Mouse (Mus musculus): Measurements from ENCODE around the gene Tmpo. TPM values are rescaled to one million over a fixed set of nuclear protein-coding genes. Genes with fewer than 3 reads are reported as not detected.

Gene Tmpo
- polyA plus RNA-seq, 1 experiment from 2014 or later, result 275 TPM

DNA sequence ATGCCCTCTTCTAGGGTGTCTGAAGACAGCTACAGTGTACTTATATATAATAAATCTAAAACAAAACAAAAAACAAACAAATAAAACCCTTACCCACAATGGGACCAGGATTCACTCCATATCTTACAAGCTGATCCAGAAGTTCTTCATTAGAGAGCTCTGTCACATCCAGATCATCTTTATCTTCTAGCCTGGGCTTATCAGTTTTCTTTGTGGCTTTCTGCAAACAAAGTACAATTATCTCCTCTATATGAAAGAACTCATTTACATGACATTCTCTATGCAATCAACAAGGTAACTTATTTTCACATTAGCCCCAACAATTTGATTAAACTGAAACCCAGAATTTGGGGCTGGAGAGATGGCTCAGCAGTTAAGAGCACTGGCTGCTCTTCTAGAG is 15.3 kb downstream of the Tmpo start:
- peaks cover 74% of the 10 kb centered on the region for H3K36me3 ChIP-seq
- H3K27ac ChIP-seq (replicated peaks), result no peak overlapping the region
- H3K4me1 ChIP-seq, result peaks cover 30% of the 10 kb centered on the region
- no peak overlapping the region for H3K4me3 ChIP-seq
- DNase-seq (ENCODE audit: low spot score), result no peak
- H3K27me3 ChIP-seq (ENCODE audit: low read depth, poor library complexity, severe bottlenecking), result no peaks in the 10 kb centered on the region
- H3K9me3 ChIP-seq (replicated peaks), result no peaks in the 10 kb centered on the region

DNA sequence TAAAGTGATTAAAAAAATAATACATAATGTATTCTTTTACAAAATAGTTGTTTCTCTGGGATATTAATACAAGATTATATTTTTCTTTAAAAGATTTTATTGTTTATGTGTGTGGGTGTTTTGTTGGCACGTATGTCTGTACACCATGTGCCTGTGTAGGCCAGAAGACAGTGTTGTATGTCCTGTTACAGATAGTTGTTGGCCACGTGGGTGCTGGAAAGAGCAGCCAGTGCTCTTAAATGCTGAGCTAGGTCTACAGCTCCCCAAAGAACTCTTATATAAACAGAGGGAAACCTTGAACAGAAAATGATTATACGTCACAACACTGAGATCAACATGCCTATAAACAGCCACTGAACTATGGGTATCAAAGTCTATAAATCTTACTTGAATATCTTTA is 16.6 kb downstream of the Tmpo start:
- Histone ChIP-seq H3K9me3 (replicated peaks) (no peaks in the 10 kb centered on the region), H3K27me3 (ENCODE audit: low read depth, poor library complexity, severe bottlenecking) (no peaks in the 10 kb centered on the region), H3K4me1 (peaks cover 27% of the 10 kb centered on the region), H3K4me3 (no peak overlapping the region), H3K36me3 (peaks cover 88% of the 10 kb centered on the region), H3K27ac (replicated peaks) (no peak overlapping the region)
- no peak for DNase-seq (ENCODE audit: low spot score)
- WGBS, result 92% methylated on average over 3 of the region's 3 CpGs

DNA sequence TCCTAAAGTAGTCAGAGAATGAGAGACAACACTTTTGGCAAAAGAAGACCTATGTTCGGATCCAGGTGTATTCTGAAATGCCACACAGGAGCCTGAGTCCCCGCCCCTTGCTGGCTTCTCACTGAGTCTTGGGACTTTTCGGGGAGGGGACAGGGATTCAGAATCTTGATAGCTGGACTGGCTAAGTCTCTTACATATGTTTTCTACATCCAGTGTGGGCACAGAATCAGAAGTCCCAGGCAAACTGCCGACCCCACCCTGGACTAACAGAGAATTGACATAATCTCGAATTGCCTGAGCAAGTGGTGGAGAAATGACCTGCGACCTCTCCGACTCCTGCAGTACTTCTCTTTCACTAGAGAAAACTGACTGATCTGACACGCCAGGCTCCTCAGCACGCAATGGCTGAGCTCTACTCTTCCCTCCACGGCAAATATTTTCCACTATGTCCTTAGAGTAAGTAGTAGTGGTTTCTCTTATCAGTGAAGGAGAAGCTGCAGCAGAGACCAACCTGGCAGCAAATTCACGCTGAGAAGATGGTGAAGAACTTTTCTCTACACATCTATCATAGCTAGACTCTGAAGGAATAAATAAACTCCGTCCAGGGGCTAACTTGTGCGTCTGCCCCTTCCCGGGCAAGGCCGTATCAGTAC is 18.5 kb downstream of the Tmpo start:
- H3K4me3 ChIP-seq, result no peak overlapping the region
- no peak overlapping the region for H3K27ac ChIP-seq (replicated peaks)
- no peaks in the 10 kb centered on the region for H3K27me3 ChIP-seq (ENCODE audit: low read depth, poor library complexity, severe bottlenecking)
- H3K36me3 ChIP-seq, result peaks cover 93% of the 10 kb centered on the region
- WGBS, result 91% methylated on average over 15 of the region's 15 CpGs
- H3K9me3 ChIP-seq (replicated peaks), result no peaks in the 10 kb centered on the region
- peaks cover 9% of the 10 kb centered on the region for H3K4me1 ChIP-seq
- DNase-seq (ENCODE audit: low spot score), result no peak

DNA sequence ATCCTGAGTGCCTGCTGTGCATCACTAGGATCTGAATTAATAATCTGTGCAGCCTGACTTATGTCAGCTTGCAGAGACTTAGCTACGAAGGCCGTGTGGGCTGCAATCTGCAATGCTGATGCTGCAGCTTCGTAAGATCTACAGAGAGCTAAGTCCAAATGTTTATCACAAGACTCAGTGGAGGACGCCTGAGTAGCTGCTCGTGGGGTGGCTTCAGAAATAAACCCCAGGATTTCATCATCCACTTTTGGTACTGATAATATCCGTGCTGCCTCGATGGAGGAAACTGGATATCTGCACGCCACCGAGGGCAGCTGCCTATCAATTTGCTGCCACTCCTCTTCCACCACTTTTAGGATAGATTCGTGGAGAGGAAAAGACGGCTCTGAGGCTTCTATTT is 19.0 kb downstream of the Tmpo start:
- H3K27me3 ChIP-seq (ENCODE audit: low read depth, poor library complexity, severe bottlenecking), result no peaks in the 10 kb centered on the region
- H3K4me3 ChIP-seq, result no peak overlapping the region
- H3K9me3 ChIP-seq (replicated peaks), result no peaks in the 10 kb centered on the region
- H3K36me3 ChIP-seq, result peaks cover 98% of the 10 kb centered on the region
- H3K4me1 ChIP-seq, result peaks cover 3% of the 10 kb centered on the region
- WGBS, result 94% methylated on average over 11 of the region's 11 CpGs
- no peak for DNase-seq (ENCODE audit: low spot score)
- no peak overlapping the region for H3K27ac ChIP-seq (replicated peaks)

DNA sequence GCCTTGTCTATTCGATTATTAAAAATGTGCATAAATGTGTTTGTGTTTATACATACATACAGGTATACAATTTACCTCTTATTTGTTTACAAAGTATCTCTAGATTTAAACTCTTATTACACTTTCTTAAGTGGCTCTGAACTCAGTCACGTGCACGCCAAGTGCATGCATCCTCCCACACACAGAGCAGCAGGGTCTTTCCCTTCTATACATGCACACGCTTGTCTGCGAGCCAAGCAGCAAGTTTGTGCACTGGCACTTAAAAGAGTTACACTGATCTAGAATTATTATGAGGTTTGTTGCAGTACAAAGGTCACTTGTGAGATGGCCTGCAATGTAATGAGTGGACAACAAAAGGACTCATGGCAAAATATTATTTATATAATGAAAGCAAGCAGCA is 20.1 kb downstream of the Tmpo start:
- no peaks in the 10 kb centered on the region for H3K4me1 ChIP-seq
- no peak overlapping the region for H3K4me3 ChIP-seq
- DNase-seq (ENCODE audit: low spot score), result no peak
- WGBS, result 95% methylated on average over 5 of the region's 5 CpGs
- H3K9me3 ChIP-seq (replicated peaks), result no peaks in the 10 kb centered on the region
- H3K36me3 ChIP-seq, result peaks cover 99% of the 10 kb centered on the region
- H3K27me3 ChIP-seq (ENCODE audit: low read depth, poor library complexity, severe bottlenecking), result no peaks in the 10 kb centered on the region
- no peak overlapping the region for H3K27ac ChIP-seq (replicated peaks)

DNA sequence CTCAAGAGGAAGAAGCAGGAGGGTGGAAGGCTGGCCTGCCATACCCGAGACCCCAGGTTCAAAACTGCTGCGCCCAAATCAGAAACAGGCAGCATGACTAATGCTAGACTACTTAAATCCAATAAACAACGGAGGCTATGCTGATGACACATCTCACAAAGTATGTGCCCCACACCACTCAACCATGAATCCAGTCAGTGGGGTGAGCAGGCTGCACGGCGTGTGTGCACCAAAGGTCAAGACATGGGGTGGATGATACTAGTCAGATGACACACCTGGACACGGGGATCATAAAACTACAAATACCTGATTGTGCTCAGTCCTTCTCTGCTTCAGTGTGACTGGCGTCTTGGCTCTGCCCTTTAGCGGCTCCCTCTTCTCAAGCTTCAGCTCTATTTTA is 22.7 kb downstream of the Tmpo start:
- peaks cover 99% of the 10 kb centered on the region for H3K36me3 ChIP-seq
- WGBS, result 93% methylated on average over 8 of the region's 8 CpGs
- no peaks in the 10 kb centered on the region for H3K9me3 ChIP-seq (replicated peaks)
- H3K27me3 ChIP-seq (ENCODE audit: low read depth, poor library complexity, severe bottlenecking), result no peaks in the 10 kb centered on the region
- no peaks in the 10 kb centered on the region for H3K4me1 ChIP-seq
- no peak for DNase-seq (ENCODE audit: low spot score)
- no peak overlapping the region for H3K4me3 ChIP-seq
- no peak overlapping the region for H3K27ac ChIP-seq (replicated peaks)

DNA sequence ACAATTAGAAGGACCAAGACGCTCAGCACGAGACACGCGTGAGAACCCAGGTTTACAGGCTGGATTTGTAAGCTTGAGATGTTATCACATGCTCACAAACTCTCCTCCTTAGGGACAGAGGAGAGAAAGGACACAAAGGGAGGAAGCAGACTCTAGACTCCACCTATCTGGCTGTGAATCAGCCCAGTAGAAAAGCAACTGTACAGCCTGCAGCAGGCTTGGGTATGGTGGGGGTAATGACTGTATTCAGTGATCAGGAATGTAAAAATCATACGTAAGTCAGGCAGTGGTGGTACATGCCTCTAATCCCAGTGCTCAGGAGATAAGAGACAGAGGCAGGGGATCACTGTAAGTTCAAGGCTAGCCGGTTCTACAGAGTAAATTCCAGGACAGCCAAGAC is 24.8 kb downstream of the Tmpo start:
- H3K27me3 ChIP-seq (ENCODE audit: low read depth, poor library complexity, severe bottlenecking), result no peaks in the 10 kb centered on the region
- H3K27ac ChIP-seq (replicated peaks), result no peak overlapping the region
- no peaks in the 10 kb centered on the region for H3K4me1 ChIP-seq
- no peak for DNase-seq (ENCODE audit: low spot score)
- no peak overlapping the region for H3K4me3 ChIP-seq
- peaks cover 99% of the 10 kb centered on the region for H3K36me3 ChIP-seq
- WGBS, result 90% methylated on average over 6 of the region's 6 CpGs
- H3K9me3 ChIP-seq (replicated peaks), result no peaks in the 10 kb centered on the region

DNA sequence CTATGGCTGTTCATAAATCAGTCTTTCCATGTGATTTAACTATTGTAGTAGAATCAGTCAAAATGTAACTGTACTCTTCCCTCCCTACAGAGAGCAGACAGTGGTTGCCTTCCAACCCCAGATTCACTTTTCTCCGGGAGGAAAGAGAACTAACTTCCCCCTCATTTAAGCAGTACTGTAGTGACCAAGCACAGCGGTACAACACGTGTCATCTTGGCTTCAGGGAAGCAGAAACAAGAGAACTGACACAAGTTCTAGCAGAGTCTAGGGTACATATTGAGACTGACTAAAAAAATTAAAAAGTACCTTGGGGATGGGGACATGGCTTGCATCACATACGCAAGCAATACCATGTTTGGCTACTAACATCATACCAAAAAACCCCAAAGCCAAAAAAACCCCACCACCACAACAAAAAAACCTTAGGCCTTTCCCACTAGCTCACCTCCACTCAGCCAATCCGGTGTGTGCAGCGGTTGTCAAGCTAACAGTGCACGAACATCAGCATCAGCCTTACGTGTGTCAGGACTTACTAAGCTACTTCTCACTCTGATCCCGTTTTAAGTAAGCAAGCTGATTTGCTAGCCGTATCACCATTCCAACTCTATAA is 27.1 kb downstream of the Tmpo start:
- Histone ChIP-seq H3K27ac (replicated peaks) (no peak overlapping the region), H3K27me3 (ENCODE audit: low read depth, poor library complexity, severe bottlenecking) (no peaks in the 10 kb centered on the region), H3K4me1 (no peaks in the 10 kb centered on the region), H3K36me3 (peaks cover 99% of the 10 kb centered on the region), H3K4me3 (no peak overlapping the region), H3K9me3 (replicated peaks) (no peaks in the 10 kb centered on the region)
- WGBS, result 93% methylated on average over 10 of the region's 10 CpGs
- no peak for DNase-seq (ENCODE audit: low spot score)

DNA sequence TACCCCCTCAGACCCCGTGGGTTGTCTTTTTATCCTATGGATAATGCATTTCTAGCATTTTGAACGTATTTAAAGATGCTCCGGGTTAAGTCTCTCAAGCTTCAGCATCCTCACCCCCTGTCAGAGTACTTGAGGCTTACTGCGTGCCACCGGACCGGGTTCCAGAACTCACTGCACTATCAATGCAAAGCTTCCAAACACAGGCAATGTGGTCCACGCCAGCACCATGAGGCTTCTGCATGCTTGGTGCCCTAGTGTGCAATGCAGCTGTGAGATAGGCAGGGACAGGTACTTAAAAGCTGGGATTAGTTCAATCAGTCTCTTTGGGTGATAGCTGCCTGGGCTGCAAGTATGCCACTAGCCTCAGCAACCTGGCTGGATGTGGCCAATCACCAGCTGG is 35.7 kb downstream of the Tmpo start:
- no peak overlapping the region for H3K27ac ChIP-seq (replicated peaks)
- peaks cover 61% of the 10 kb centered on the region for H3K36me3 ChIP-seq
- no peak overlapping the region for H3K4me3 ChIP-seq
- H3K4me1 ChIP-seq, result no peaks in the 10 kb centered on the region
- H3K9me3 ChIP-seq (replicated peaks), result no peaks in the 10 kb centered on the region
- peak; percentile 14 for DNase-seq (ENCODE audit: low spot score)
- no peaks in the 10 kb centered on the region for H3K27me3 ChIP-seq (ENCODE audit: low read depth, poor library complexity, severe bottlenecking)
- 97% methylated on average over 7 of the region's 7 CpGs for WGBS

DNA sequence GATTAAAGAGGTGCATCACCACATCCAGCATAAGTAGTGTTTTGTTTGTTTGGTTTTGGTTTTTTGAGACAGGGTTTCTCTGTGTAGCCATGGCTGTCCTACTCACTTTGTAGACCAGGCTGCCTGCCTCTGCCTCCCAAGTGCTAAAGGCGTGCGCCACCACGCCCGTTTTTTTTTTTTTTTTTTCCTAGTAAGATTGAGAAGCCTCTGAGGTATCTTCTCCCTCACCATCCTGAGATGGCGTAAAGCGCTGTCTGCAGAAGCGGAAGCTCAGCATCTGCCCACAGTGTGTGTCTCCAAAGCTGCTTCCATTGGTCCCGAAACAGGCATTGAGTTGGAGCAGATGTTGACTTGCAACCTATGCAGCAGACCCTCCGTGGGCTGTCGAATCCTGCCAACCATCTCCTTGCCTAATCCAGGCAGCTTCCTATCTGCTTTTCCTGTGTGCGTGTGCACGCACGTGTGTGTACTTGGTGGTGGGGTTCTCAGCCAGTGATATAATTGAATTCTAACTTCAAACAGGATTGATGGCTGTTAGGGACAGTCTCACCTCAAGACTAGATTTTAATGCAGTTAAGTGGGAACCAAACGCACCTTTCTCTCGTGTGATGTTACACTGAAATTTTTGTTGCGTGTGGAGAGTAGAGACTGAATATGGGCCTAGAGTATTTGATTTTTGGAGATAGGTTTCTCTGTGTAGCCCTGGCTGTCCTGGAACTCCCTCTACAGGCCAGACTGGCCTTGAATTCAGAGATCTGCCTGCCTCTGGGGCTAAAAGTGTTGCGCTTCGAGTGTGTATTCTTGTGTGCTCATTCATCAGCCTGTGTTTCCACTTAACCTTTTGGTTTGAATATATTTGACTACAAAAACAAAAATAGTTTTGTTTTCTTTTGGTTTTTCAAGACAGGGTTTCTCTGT is 37.5 kb downstream of the Tmpo start:
- Histone ChIP-seq H3K9me3 (replicated peaks) (no peaks in the 10 kb centered on the region), H3K36me3 (peaks cover 43% of the 10 kb centered on the region), H3K27me3 (ENCODE audit: low read depth, poor library complexity, severe bottlenecking) (no peaks in the 10 kb centered on the region), H3K4me3 (no peak overlapping the region), H3K4me1 (no peaks in the 10 kb centered on the region), H3K27ac (replicated peaks) (no peak overlapping the region)
- DNase-seq (ENCODE audit: low spot score), result no peak
- 81% methylated on average over 18 of the region's 18 CpGs for whole genome bisulfite sequencing

DNA sequence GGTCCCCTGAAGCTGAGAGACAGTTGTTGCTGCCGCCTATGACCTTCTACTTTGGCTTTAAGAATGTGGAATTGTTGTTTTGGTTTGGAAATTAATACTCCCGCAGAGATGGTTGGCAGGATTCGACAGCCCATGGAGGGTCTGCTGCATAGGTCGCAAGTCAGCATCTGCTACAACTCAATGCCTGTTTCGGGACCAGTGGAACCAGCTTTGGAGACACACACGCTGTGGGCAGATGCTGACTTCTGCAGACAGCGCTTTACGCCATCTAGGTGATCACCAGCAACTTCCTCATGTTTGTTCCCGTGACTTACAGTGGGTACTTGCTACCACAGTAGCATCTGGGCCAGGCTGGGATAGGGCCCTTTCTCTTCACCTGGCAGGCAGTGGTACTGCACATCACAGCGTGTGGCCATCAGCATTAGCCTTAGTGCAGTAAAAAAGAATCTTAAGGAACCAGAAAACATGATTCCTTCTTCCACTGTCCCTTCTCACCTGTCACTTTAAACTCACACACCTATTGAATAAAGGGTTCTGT is 38.4 kb downstream of the Tmpo start:
- Histone ChIP-seq H3K9me3 (replicated peaks) (no peaks in the 10 kb centered on the region), H3K27me3 (ENCODE audit: low read depth, poor library complexity, severe bottlenecking) (no peaks in the 10 kb centered on the region), H3K36me3 (peaks cover 34% of the 10 kb centered on the region), H3K4me3 (no peak overlapping the region), H3K27ac (replicated peaks) (no peak overlapping the region), H3K4me1 (no peaks in the 10 kb centered on the region)
- 75% methylated on average over 10 of the region's 10 CpGs for WGBS
- peak; percentile 15 for DNase-seq (ENCODE audit: low spot score)

DNA sequence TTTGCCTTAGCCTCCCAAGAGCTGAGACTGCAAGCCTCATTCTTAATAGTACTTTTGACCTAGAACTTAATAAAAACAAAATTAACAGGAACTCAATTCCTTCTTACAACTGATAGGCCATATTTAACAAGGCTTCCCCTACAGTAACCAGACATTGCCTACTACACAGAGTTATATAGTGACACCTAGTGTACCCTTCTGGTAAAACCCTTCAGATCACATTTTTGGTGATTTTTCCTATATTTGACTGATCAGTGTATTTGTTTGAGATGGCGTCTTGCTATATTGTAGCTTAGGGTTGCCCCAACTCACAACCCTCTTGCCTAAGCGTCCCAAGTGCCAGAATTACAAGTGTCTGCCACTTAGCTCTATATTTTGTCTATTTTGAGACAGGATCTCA is 39.6 kb downstream of the Tmpo start:
- Histone ChIP-seq H3K9me3 (replicated peaks) (no peaks in the 10 kb centered on the region), H3K27ac (replicated peaks) (no peak overlapping the region), H3K36me3 (peaks cover 23% of the 10 kb centered on the region), H3K4me1 (no peaks in the 10 kb centered on the region), H3K4me3 (no peak overlapping the region), H3K27me3 (ENCODE audit: low read depth, poor library complexity, severe bottlenecking) (no peaks in the 10 kb centered on the region)
- no peak for DNase-seq (ENCODE audit: low spot score)
- WGBS, result 54% methylated on average over 2 of the region's 2 CpGs

Measured in midbrain, embryonic 10.5 days (tissue).